Mouse (Mus musculus) CH12.LX (cell line): ENCODE measurements around the gene Rundc3b. TPM values are rescaled to one million over a fixed set of nuclear protein-coding genes. Genes with fewer than 3 reads are reported as not detected.
A peak's percentile ranks its signal among the peaks of the same experiment; 100 is the strongest.

Source experiments
- DNase-seq: peaks from one replicate; pipeline ENCODE4 v3.0.0-alpha.2; 2013; ENCODE audit errors: extremely low read depth
- H3K27ac ChIP-seq: 2 replicates; pipeline ENCODE4 v1.5.1; 2012; ENCODE audit warnings: low read depth, mild to moderate bottlenecking, control low read depth, moderate library complexity; ENCODE audit not compliant: insufficient read depth
- H3K27me3 ChIP-seq: replicated peaks from 2 replicates; pipeline ENCODE3; 2012; ENCODE audit warnings: inconsistent platforms
- H3K36me3 ChIP-seq, 2 experiments: replicated peaks in 1 of 2; 2 replicates each; pipeline versions ENCODE3 to v1.6.1; 2012; ENCODE audit warnings: inconsistent platforms in 1 of 2, low read length in 1 of 2, mild to moderate bottlenecking in 1 of 2, mixed read lengths in 1 of 2, moderate library complexity in 1 of 2; ENCODE audit not compliant: control insufficient read depth in 1 of 2, insufficient read depth in 1 of 2
- H3K4me1 ChIP-seq, 2 experiments: 2 replicates each; pipeline ENCODE4 v1.6.1; 2012; ENCODE audit warnings: inconsistent platforms in 1 of 2, moderate library complexity in 1 of 2; ENCODE audit not compliant: insufficient read depth in 2 of 2, control insufficient read depth in 1 of 2
- H3K4me2 ChIP-seq: 2 replicates; pipeline ENCODE4 v1.6.1; 2012; ENCODE audit warnings: low read depth, mild to moderate bottlenecking, control low read depth; ENCODE audit not compliant: poor library complexity, insufficient read depth, severe bottlenecking
- H3K4me3 ChIP-seq, 3 experiments: fragments of 150-350 bp in 1 of 3; sonication (generic) in 1 of 3; replicated peaks in 1 of 3; 2 replicates each; pipeline versions ENCODE3 to v1.5.1; 2011 to 2012; ENCODE audit warnings: low read depth in 2 of 3, low read length in 2 of 3, mild to moderate bottlenecking in 2 of 3, moderate library complexity in 2 of 3, control low read depth in 1 of 3, improper control_type of control experiment in 1 of 3, inconsistent platforms in 1 of 3, mixed read lengths in 1 of 3; ENCODE audit not compliant: poor library complexity in 1 of 3
- H3K79me2 ChIP-seq: replicated peaks from 2 replicates; pipeline ENCODE4 v1.6.1; 2012; ENCODE audit warnings: mild to moderate bottlenecking, moderate library complexity; ENCODE audit not compliant: control insufficient read depth, poor library complexity, insufficient read depth, severe bottlenecking; ENCODE audit errors: extremely low read depth
- H3K9ac ChIP-seq: 2 replicates; pipeline ENCODE4 v1.6.1; 2012; ENCODE audit warnings: low read depth, mild to moderate bottlenecking, control low read depth, moderate library complexity; ENCODE audit not compliant: insufficient read depth
- H3K9me3 ChIP-seq: replicated peaks from 2 replicates; pipeline ENCODE3; 2012; ENCODE audit warnings: low read length, inconsistent platforms, mixed read lengths
- CTCF ChIP-seq, 2 experiments: IDR thresholded peaks in 1 of 2; conservative IDR thresholded peaks in 1 of 2; 2 replicates each; pipeline ENCODE4 v1.5.1; 2011 to 2012; ENCODE audit warnings: low read depth in 2 of 2, low read length in 2 of 2, improper control_type of control experiment in 1 of 2, inconsistent platforms in 1 of 2, mild to moderate bottlenecking in 1 of 2, moderate library complexity in 1 of 2
- E2F4 ChIP-seq: IDR thresholded peaks from 2 replicates; pipeline ENCODE4 v1.6.1; 2011; ENCODE audit warnings: low read depth, low read length, improper control_type of control experiment; ENCODE audit not compliant: insufficient replicate concordance
- EP300 ChIP-seq: IDR thresholded peaks from 2 replicates; pipeline ENCODE4 v1.6.1; 2011; ENCODE audit warnings: low read length, improper control_type of control experiment
- ETS1 ChIP-seq: conservative IDR thresholded peaks from 2 replicates; pipeline ENCODE4 v1.6.1; 2012; ENCODE audit warnings: low read depth, mild to moderate bottlenecking, inconsistent platforms, low read length, improper control_type of control experiment, moderate library complexity
- GABPA ChIP-seq: IDR thresholded peaks from 2 replicates; pipeline ENCODE4 v1.6.1; 2012; ENCODE audit warnings: low read depth, low read length, improper control_type of control experiment, inconsistent platforms; ENCODE audit not compliant: insufficient replicate concordance
- HCFC1 ChIP-seq: IDR thresholded peaks from 2 replicates; pipeline ENCODE4 v1.6.1; 2012; ENCODE audit warnings: low read depth, mild to moderate bottlenecking, inconsistent platforms, low read length, improper control_type of control experiment
- IRF4 ChIP-seq: IDR thresholded peaks from 2 replicates; pipeline ENCODE4 v1.6.1; 2014; ENCODE audit warnings: low read depth, mild to moderate bottlenecking, inconsistent platforms, low read length, improper control_type of control experiment
- JUN ChIP-seq: IDR thresholded peaks from 2 replicates; pipeline ENCODE4 v1.6.1; 2011; ENCODE audit warnings: low read depth, mild to moderate bottlenecking, low read length, improper control_type of control experiment, moderate library complexity; ENCODE audit not compliant: insufficient read depth
- JUND ChIP-seq: conservative IDR thresholded peaks from 2 replicates; pipeline ENCODE4 v1.6.1; 2011; ENCODE audit warnings: low read depth, low read length, improper control_type of control experiment
- MAFK ChIP-seq: IDR thresholded peaks from 2 replicates; pipeline ENCODE4 v1.6.1; 2011; ENCODE audit warnings: low read length, improper control_type of control experiment; ENCODE audit not compliant: insufficient replicate concordance
- MXI1 ChIP-seq: IDR thresholded peaks from 2 replicates; pipeline ENCODE4 v1.6.1; 2011; ENCODE audit warnings: mild to moderate bottlenecking, low read depth, low read length, improper control_type of control experiment
- MYC ChIP-seq: IDR thresholded peaks from 2 replicates; pipeline ENCODE4 v1.6.1; 2011; ENCODE audit warnings: low read depth, mild to moderate bottlenecking, improper control_type of control experiment, low read length
- NELFE ChIP-seq: IDR thresholded peaks from 2 replicates; pipeline ENCODE4 v1.6.1; 2011; ENCODE audit warnings: low read depth, low read length, improper control_type of control experiment
- PAX5 ChIP-seq: IDR thresholded peaks from 2 replicates; pipeline ENCODE4 v1.6.1; 2012; ENCODE audit warnings: low read length, inconsistent platforms, mixed read lengths
- POLR2A ChIP-seq: IDR thresholded peaks from 2 replicates; pipeline ENCODE4 v1.6.1; 2011; ENCODE audit warnings: low read depth, mild to moderate bottlenecking, improper control_type of control experiment, low read length
- POLR2AphosphoS2 ChIP-seq: IDR thresholded peaks from 2 replicates; pipeline ENCODE4 v1.6.1; 2011; ENCODE audit warnings: low read depth, low read length, improper control_type of control experiment
- RAD21 ChIP-seq: IDR thresholded peaks from 2 replicates; pipeline ENCODE4 v1.6.1; 2011; ENCODE audit warnings: low read depth, mild to moderate bottlenecking, low read length, improper control_type of control experiment, moderate library complexity
- RCOR1 ChIP-seq: conservative IDR thresholded peaks from 2 replicates; pipeline ENCODE4 v1.6.1; 2012; ENCODE audit warnings: low read depth, mild to moderate bottlenecking, inconsistent platforms, low read length, improper control_type of control experiment
- TCF12 ChIP-seq: IDR thresholded peaks from 2 replicates; pipeline ENCODE4 v1.6.1; 2014; ENCODE audit warnings: low read depth, mild to moderate bottlenecking, inconsistent platforms, low read length, improper control_type of control experiment
- UBTF ChIP-seq: IDR thresholded peaks from 2 replicates; pipeline ENCODE4 v1.6.1; 2012; ENCODE audit warnings: low read depth, mild to moderate bottlenecking, inconsistent platforms, low read length, improper control_type of control experiment, moderate library complexity
- USF1 ChIP-seq: IDR thresholded peaks from 2 replicates; pipeline ENCODE4 v1.6.1; 2014; ENCODE audit warnings: low read depth, mild to moderate bottlenecking, inconsistent platforms, low read length, improper control_type of control experiment
- USF2 ChIP-seq: conservative IDR thresholded peaks from 2 replicates; pipeline ENCODE4 v1.6.1; 2011; ENCODE audit warnings: low read depth, low read length, improper control_type of control experiment
- ZC3H11A ChIP-seq: IDR thresholded peaks from 2 replicates; pipeline ENCODE4 v1.6.1; 2012; ENCODE audit warnings: low read depth, mild to moderate bottlenecking, inconsistent platforms, low read length, improper control_type of control experiment
- dilution Hi-C: fragments of 300-500 bp; cut with MboI; formaldehyde crosslinking; loops from 2 replicates; pipeline ENCODE4 v1.14.3; 2020; ENCODE audit warnings: low sequenced_read_pairs; ENCODE audit not compliant: extremely low pct_unique_long_range_greater_than_20kb, extremely low pct_ligation_motif_present
- in situ Hi-C: fragments of 300-500 bp; cut with MboI; formaldehyde crosslinking; loops from 3 replicates; pipeline ENCODE4 v1.14.3; 2019; ENCODE audit warnings: low sequenced_read_pairs, low pct_ligation_motif_present, low pct_unique_long_range_greater_than_20kb, mixed read lengths
- polyA plus RNA-seq: library from polyadenylated mRNA; unstranded; fragments of >175 nt; gene quantifications from 2 replicates; pipeline ENCODE4 v1.2.1, GENCODE M21; 2012; ENCODE audit warnings: low read depth; ENCODE audit not compliant: insufficient read length
- total RNA-seq, 2 experiments: library from RNA; depleted of rRNA; stranded (reverse); fragments of 300-350 nt in 1 of 2; fragments of >200 nt in 1 of 2; gene quantifications; 2 replicates each; pipeline ENCODE4 v1.2.3; 2012 to 2014

Gene Rundc3b
- total and polyA plus RNA-seq, 3 experiments = 0.07 to 0.13 (median 0.09) TPM

- H3K4me1 ChIP-seq = peaks cover 0 to 7% of the 10 kb centered on the region in 2 experiments; a peak in 1 of 4 replicates
- no peak for TF ChIP-seq TCF12
- peak in 1 of 2 experiments; percentile 15; a peak in 1 of 4 replicates for TF ChIP-seq CTCF (conservative IDR thresholded peaks at IDR 0.05 in 1 of 2, IDR thresholded peaks at IDR 0.05 in 1 of 2; ENCODE audit: low read depth in 2 of 2, low read length in 2 of 2)
- no peaks in the 10 kb centered on the region for H3K79me2 ChIP-seq
- H3K9me3 ChIP-seq = no peaks in the 10 kb centered on the region
- H3K9ac ChIP-seq = no peak overlapping the region
- no peak overlapping the region for H3K4me3 ChIP-seq
- dilution Hi-C loops (no loop called here), in situ Hi-C loops (no loop called here)
- peak; percentile 3 for DNase-seq
- no peaks in the 10 kb centered on the region for H3K27me3 ChIP-seq
- no peak overlapping the region for H3K4me2 ChIP-seq
- no peak overlapping the region for H3K27ac ChIP-seq
- H3K36me3 ChIP-seq = no peaks in the 10 kb centered on the region
These were observed 78.2 kb downstream of the Rundc3b start for GRCm38 (mm10) chr5:8544512-8544911.

- Histone ChIP-seq H3K27ac (no peak overlapping the region), H3K4me1 (peaks cover 0 to 7% of the 10 kb centered on the region in 2 experiments; a peak in 1 of 4 replicates), H3K36me3 (no peaks in the 10 kb centered on the region), H3K4me3 (no peak overlapping the region), H3K27me3 (no peaks in the 10 kb centered on the region), H3K9ac (no peak overlapping the region), H3K9me3 (no peaks in the 10 kb centered on the region), H3K4me2 (no peak overlapping the region), H3K79me2 (no peaks in the 10 kb centered on the region)
- in situ Hi-C loops (no loop called here), dilution Hi-C loops (no loop called here)
- DNase-seq = peak; percentile 3
- TF ChIP-seq ETS1 (no peak), TCF12 (no peak), IRF4 (no peak), E2F4 (no peak), NELFE (no peak), PAX5 (no peak), RAD21 (no peak), POLR2A (no peak), MYC (no peak)
These were observed 80.0 kb downstream of the Rundc3b start for GRCm38 (mm10) chr5:8542631-8543207.

GRCm38 (mm10) chr5:8541120-8542117 is 81.3 kb downstream of the Rundc3b start:
- dilution Hi-C loops = no loop called here
- in situ Hi-C loops = no loop called here
- TF ChIP-seq USF1 (no peak), UBTF (no peak), MAFK (no peak), ZC3H11A (no peak), USF2 (no peak), MXI1 (no peak), POLR2AphosphoS2 (no peak), JUN (no peak), JUND (no peak), HCFC1 (no peak), RAD21 (no peak), RCOR1 (no peak), PAX5 (no peak), GABPA (no peak), POLR2A (no peak), EP300 (no peak), IRF4 (no peak)

More at GRCm38 (mm10) chr5:8541120-8542117, 81.3 kb downstream of the Rundc3b start:
- no peaks in the 10 kb centered on the region for H3K9me3 ChIP-seq
- no peak overlapping the region for H3K27ac ChIP-seq
- H3K4me1 ChIP-seq = peaks cover 0 to 7% of the 10 kb centered on the region in 2 experiments; a peak in 1 of 4 replicates
- H3K79me2 ChIP-seq = no peaks in the 10 kb centered on the region
- H3K9ac ChIP-seq = no peak overlapping the region
- no peak overlapping the region for H3K4me2 ChIP-seq
- DNase-seq = no peak
- no peaks in the 10 kb centered on the region for H3K36me3 ChIP-seq
- H3K4me3 ChIP-seq = no peak overlapping the region
- H3K27me3 ChIP-seq = no peaks in the 10 kb centered on the region
